Mouse (Mus musculus) liver, embryonic 12.5 days (tissue): ENCODE data around the gene Vps52. TPM values are rescaled to one million over a fixed set of nuclear protein-coding genes. Genes with fewer than 3 reads are reported as not detected.

Experiments
- ATAC-seq: fragments of 200-750 bp; cut with Nextera tagmentation; 2 replicates; pipeline ENCODE4 v1.8.0; 2017; ENCODE audit warnings: moderate number of reproducible peaks, mild to moderate bottlenecking, moderate library complexity
- H3K27ac ChIP-seq: fragments of 300-500 bp; sonication (generic); 2 replicates; pipeline ENCODE4 v1.5.1; 2016; ENCODE audit warnings: mild to moderate bottlenecking
- H3K27me3 ChIP-seq: fragments of 300-500 bp; sonication (generic); replicated peaks from 2 replicates; pipeline ENCODE4 v1.6.1; 2016; ENCODE audit warnings: mild to moderate bottlenecking, moderate library complexity
- H3K36me3 ChIP-seq: fragments of 300-500 bp; sonication (generic); 2 replicates; pipeline ENCODE4 v1.6.1; 2016; ENCODE audit warnings: mild to moderate bottlenecking, moderate library complexity
- H3K4me1 ChIP-seq: fragments of 300-500 bp; sonication (generic); 2 replicates; pipeline ENCODE4 v1.6.1; 2016
- H3K4me2 ChIP-seq: fragments of 300-500 bp; sonication (generic); 2 replicates; pipeline ENCODE4 v1.6.1; 2016; ENCODE audit warnings: mild to moderate bottlenecking, moderate library complexity
- H3K4me3 ChIP-seq: fragments of 300-500 bp; sonication (generic); 2 replicates; pipeline ENCODE4 v1.5.1; 2016; ENCODE audit warnings: mild to moderate bottlenecking, moderate library complexity
- H3K9ac ChIP-seq: fragments of 300-500 bp; sonication (generic); 2 replicates; pipeline ENCODE4 v1.6.1; 2016; ENCODE audit warnings: mild to moderate bottlenecking, moderate library complexity
- H3K9me3 ChIP-seq: fragments of 300-500 bp; sonication (generic); replicated peaks from 2 replicates; pipeline ENCODE4 v1.6.1; 2016; ENCODE audit warnings: mild to moderate bottlenecking, moderate library complexity
- WGBS: fragments of 180-500 bp; shearing (Covaris S2); methylation state at CpG from one replicate; pipeline ENCODE4 v1.1.7; 2016; ENCODE audit not compliant: insufficient replicate concordance; 5-methylcytosine and 5-hydroxymethylcytosine counted together
- polyA plus RNA-seq: library from polyadenylated mRNA; unstranded; fragments of >200 nt; fragmentation: Nextera tagmentation; extraction: Ambion mirVana; gene quantifications from 2 replicates; pipeline ENCODE4 v1.2.1, GENCODE M21; 2016

Gene Vps52
- 41.1 and 43.5 TPM in 2 replicates for polyA plus RNA-seq

DNA sequence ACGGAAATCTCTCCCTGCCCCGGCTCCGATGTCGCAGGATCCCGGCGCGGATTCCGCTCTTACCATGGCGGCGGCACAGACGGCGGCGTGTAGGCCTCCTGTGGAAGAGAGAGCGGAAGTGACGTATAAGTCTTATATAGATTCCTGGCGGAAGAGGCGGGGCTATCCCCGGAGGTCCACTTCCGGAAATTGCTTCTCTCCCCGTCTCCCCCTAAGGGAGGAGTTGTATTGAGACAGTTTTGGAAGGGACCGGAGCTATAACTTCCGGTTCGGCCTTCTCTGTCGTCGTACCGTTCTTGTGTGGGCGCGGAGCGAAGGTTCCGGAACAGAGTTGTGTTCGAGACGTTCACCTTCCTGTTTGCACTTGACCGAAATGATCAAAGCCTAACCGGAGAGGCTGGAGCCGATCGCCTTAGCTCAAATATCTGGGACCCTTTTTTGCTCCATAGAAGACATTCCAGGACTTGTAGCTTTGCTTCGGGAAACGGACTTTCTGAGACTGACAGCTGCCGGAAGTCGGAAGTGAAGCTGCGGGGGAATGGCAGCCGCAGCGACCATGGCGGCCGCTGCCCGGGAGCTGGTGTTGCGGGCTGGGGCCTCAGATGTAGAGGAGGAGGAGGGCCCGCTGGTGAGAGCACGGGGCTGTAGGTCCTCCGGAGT lies at the start of gene Vps52, which contains the start of gene Rps18:
TSS of gene Vps52 (plus strand) at position 258 of the 660 bp plus-strand sequence.
TSS of gene Rps18 (minus strand) at position 447 of the 660 bp plus-strand sequence.
- Histone ChIP-seq H3K4me1 (peaks cover 56% of the 10 kb centered on the region), H3K36me3 (peaks cover 65% of the 10 kb centered on the region), H3K27ac (peak within 1 kb of the TSS; percentile 92), H3K4me2 (peak within 1 kb of the TSS; percentile 91), H3K9me3 (no peaks in the 10 kb centered on the region), H3K9ac (peak within 1 kb of the TSS; percentile 84), H3K4me3 (peak within 1 kb of the TSS; percentile 80), H3K27me3 (no peaks in the 10 kb centered on the region)
- ATAC-seq: peak; percentile 81
- under 1% methylated on average over 50 of the region's 50 CpGs for WGBS

- ATAC-seq: peak; percentile 58
- Histone ChIP-seq H3K27me3 (no peaks in the 10 kb centered on the region), H3K4me2 (peak overlapping the region; percentile 98), H3K4me3 (peak overlapping the region; percentile 80), H3K36me3 (peaks cover 32% of the 10 kb centered on the region), H3K27ac (peak overlapping the region; percentile 91), H3K9ac (peak overlapping the region; percentile 90), H3K9me3 (no peaks in the 10 kb centered on the region), H3K4me1 (peaks cover 56% of the 10 kb centered on the region)
- 1% methylated on average over 44 of the region's 44 CpGs for WGBS
These were observed 47.1 kb upstream of the Vps52 start for GRCm38 (mm10) chr17:33908331-33909076.

GRCm38 (mm10) chr17:33909077-33909868 lies 46.3 kb upstream of the Vps52 start, which contains the start of gene Daxx:
Gene Daxx, plus strand, starts transcription at chr17:33909414.
- WGBS: under 1% methylated on average over 68 of the region's 68 CpGs

GRCm38 (mm10) chr17:33909869-33910250 lies 45.8 kb upstream of the Vps52 start:
- Histone ChIP-seq H3K4me2 (peak overlapping the region; percentile 98), H3K36me3 (peaks cover 45% of the 10 kb centered on the region), H3K4me3 (peak overlapping the region; percentile 80), H3K9me3 (no peaks in the 10 kb centered on the region), H3K4me1 (peaks cover 56% of the 10 kb centered on the region), H3K27ac (peak overlapping the region; percentile 91), H3K9ac (peak overlapping the region; percentile 90), H3K27me3 (no peaks in the 10 kb centered on the region)
- no peak for ATAC-seq
- WGBS: under 1% methylated on average over 14 of the region's 14 CpGs

More at GRCm38 (mm10) chr17:33909077-33909868, 46.3 kb upstream of the Vps52 start, which contains the start of gene Daxx:
- H3K27ac ChIP-seq: peak within 1 kb of the TSS; percentile 91
- H3K4me3 ChIP-seq: peak within 1 kb of the TSS; percentile 80
- no peaks in the 10 kb centered on the region for H3K9me3 ChIP-seq
- H3K9ac ChIP-seq: peak within 1 kb of the TSS; percentile 90
- ATAC-seq: peak; percentile 93
- no peaks in the 10 kb centered on the region for H3K27me3 ChIP-seq
- H3K4me1 ChIP-seq: peaks cover 55% of the 10 kb centered on the region
- H3K4me2 ChIP-seq: peak within 1 kb of the TSS; percentile 98
- H3K36me3 ChIP-seq: peaks cover 39% of the 10 kb centered on the region

DNA sequence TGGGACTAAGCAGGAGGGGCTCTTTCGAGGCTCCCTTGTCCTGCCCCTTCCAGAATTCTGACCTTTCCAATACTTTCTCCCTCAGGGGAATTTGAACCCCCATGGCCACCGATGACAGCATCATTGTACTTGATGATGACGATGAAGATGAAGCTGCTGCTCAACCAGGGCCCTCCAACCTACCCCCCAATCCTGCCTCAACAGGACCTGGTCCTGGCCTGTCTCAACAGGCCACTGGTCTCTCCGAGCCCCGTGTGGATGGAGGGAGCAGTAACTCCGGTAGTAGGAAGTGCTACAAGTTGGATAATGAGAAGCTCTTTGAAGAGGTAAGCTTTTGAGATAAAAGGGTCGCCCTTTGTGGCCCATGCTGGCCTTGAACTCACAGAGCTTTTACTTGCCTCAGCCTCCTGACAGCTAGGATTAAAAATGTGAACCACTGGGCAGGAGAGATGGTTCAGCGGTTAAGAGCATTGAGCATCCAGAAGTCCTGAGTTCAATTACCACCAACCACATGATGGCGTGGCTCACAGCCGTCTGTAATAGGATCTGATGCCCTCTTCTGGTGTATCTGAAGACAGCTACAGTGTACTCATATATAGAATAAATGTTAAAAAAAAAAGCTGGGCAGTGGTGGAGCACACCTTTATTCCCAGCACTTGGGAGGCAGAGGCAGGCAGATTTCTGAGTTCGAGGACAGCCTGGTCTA lies 45.1 kb upstream of the Vps52 start:
- H3K4me2 ChIP-seq: peak overlapping the region; percentile 98
- whole genome bisulfite sequencing: 44% methylated on average over 11 of the region's 11 CpGs
- peaks cover 59% of the 10 kb centered on the region for H3K4me1 ChIP-seq
- H3K9me3 ChIP-seq: no peaks in the 10 kb centered on the region
- H3K36me3 ChIP-seq: peaks cover 49% of the 10 kb centered on the region
- no peak for ATAC-seq
- peak overlapping the region; percentile 90 for H3K9ac ChIP-seq
- peak overlapping the region; percentile 80 for H3K4me3 ChIP-seq
- H3K27me3 ChIP-seq: no peaks in the 10 kb centered on the region
- H3K27ac ChIP-seq: peak overlapping the region; percentile 91

DNA sequence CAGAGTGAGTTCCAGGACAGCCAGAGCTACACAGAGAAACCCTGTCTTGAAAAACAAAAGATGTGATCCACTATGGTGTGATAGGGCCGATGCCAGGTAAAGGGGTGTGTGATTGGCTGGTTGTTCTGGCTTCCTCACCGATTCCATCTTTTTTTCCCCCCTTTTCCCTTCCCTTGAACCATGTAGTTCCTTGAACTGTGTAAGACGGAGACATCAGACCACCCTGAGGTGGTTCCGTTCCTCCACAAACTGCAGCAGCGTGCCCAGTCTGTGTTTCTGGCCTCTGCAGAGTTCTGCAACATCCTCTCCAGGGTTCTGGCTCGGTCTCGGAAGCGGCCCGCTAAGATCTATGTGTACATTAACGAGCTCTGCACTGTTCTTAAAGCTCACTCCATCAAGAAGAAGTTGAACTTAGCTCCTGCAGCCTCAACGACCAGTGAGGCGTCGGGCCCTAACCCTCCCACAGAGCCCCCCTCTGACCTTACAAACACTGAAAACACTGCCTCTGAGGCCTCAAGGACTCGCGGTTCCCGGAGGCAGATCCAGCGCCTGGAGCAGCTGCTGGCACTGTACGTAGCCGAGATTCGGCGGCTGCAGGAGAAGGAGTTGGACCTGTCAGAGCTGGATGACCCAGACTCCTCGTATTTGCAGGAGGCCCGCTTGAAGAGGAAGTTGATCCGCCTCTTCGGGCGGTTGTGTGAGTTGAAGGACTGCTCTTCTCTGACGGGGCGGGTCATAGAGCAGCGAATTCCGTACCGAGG lies 44.4 kb upstream of the Vps52 start:
- ATAC-seq: no peak
- H3K4me1 ChIP-seq: peaks cover 59% of the 10 kb centered on the region
- no peak overlapping the region for H3K9ac ChIP-seq
- H3K9me3 ChIP-seq: no peaks in the 10 kb centered on the region
- H3K27ac ChIP-seq: no peak overlapping the region; the same call in 1 of the 2 replicates
- peaks cover 49% of the 10 kb centered on the region for H3K36me3 ChIP-seq
- 85% methylated on average over 31 of the region's 31 CpGs for WGBS
- H3K4me2 ChIP-seq: no peak overlapping the region
- H3K27me3 ChIP-seq: no peaks in the 10 kb centered on the region
- H3K4me3 ChIP-seq: no peak overlapping the region

- Histone ChIP-seq H3K9me3 (peaks cover 2% of the 10 kb centered on the region; the same call in 1 of the 2 replicates), H3K27me3 (no peaks in the 10 kb centered on the region), H3K4me1 (peaks cover 65% of the 10 kb centered on the region), H3K4me3 (no peak overlapping the region), H3K4me2 (no peak overlapping the region), H3K27ac (no peak overlapping the region), H3K36me3 (peaks cover 51% of the 10 kb centered on the region), H3K9ac (no peak overlapping the region)
- 92% methylated on average over 28 of the region's 28 CpGs for WGBS
- no peak for ATAC-seq
These were observed 43.7 kb upstream of the Vps52 start for GRCm38 (mm10) chr17:33911813-33912414.

DNA sequence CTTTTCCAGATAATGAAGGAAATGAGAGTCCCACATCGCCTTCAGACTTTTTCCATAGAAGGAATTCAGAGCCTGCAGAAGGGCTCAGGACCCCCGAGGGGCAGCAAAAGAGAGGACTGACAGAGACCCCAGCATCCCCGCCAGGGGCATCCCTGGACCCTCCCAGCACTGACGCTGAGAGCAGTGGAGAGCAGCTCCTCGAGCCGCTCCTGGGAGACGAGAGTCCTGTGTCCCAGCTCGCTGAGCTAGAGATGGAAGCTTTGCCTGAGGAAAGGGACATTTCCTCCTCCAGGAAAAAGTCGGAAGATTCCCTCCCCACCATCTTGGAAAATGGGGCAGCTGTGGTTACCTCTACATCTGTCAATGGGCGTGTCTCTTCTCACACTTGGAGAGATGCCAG lies 42.3 kb upstream of the Vps52 start:
- peak overlapping the region; percentile 7; the same call in 1 of the 2 replicates for H3K27ac ChIP-seq
- ATAC-seq: no peak
- peaks cover 65% of the 10 kb centered on the region for H3K36me3 ChIP-seq
- H3K4me1 ChIP-seq: peaks cover 66% of the 10 kb centered on the region
- no peak overlapping the region for H3K9ac ChIP-seq
- H3K27me3 ChIP-seq: no peaks in the 10 kb centered on the region
- peaks cover 16% of the 10 kb centered on the region for H3K9me3 ChIP-seq
- no peak overlapping the region for H3K4me3 ChIP-seq
- H3K4me2 ChIP-seq: no peak overlapping the region
- 85% methylated on average over 10 of the region's 10 CpGs for WGBS

GRCm38 (mm10) chr17:33913905-33914304 lies 41.7 kb upstream of the Vps52 start:
- Histone ChIP-seq H3K27me3 (no peaks in the 10 kb centered on the region), H3K27ac (0 out of 2 replicates have a peak overlapping the region, but pooled peaks have one; percentile 7), H3K4me1 (peaks cover 66% of the 10 kb centered on the region), H3K9ac (no peak overlapping the region), H3K9me3 (peaks cover 18% of the 10 kb centered on the region), H3K4me3 (no peak overlapping the region), H3K4me2 (no peak overlapping the region), H3K36me3 (peaks cover 68% of the 10 kb centered on the region)
- ATAC-seq: no peak
- 84% methylated on average over 8 of the region's 8 CpGs for WGBS

DNA sequence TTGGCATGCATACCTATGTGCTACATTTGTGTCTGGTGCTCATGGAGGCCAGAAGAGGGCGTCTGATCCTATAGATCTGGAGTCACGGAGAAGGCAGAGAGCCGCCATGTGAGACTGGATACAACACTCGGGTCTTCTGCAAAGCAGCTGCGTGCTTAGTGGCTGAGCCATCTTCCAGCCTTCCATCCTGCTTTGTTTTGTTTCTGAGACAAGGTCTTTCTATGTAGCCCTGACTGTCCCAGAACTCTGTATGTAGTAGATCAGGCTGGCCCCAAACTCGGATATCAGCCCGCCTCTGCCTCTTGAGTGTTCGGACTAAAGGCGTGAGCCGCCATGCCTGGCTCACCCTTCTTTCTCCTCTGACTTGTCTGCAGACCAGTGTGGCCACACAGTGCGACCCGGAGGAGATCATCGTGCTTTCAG lies 40.6 kb upstream of the Vps52 start:
- Histone ChIP-seq H3K9ac (peak overlapping the region; percentile 82), H3K27ac (peak overlapping the region; percentile 87), H3K36me3 (peaks cover 68% of the 10 kb centered on the region), H3K4me1 (peaks cover 70% of the 10 kb centered on the region), H3K9me3 (peaks cover 18% of the 10 kb centered on the region), H3K4me2 (peak overlapping the region; percentile 97), H3K4me3 (peak overlapping the region; percentile 74), H3K27me3 (no peaks in the 10 kb centered on the region)
- 71% methylated on average over 13 of the region's 13 CpGs for WGBS
- ATAC-seq: no peak
